Mouse (Mus musculus) midbrain, embryonic 12.5 days (tissue): Measurements from ENCODE around the gene Sphkap. TPM values are rescaled to one million over a fixed set of nuclear protein-coding genes. Genes with fewer than 3 reads are reported as not detected.

Source experiments
- ATAC-seq: fragments of 200-750 bp; cut with Nextera tagmentation; 2 replicates; pipeline ENCODE4 v1.8.0; 2017; ENCODE audit warnings: low read depth, moderate TSS enrichment, moderate library complexity; ENCODE audit not compliant: low FRiP score
- H3K27ac ChIP-seq: fragments of 300-500 bp; sonication (generic); replicated peaks from 2 replicates; pipeline ENCODE4 v1.5.1; 2016; ENCODE audit warnings: mild to moderate bottlenecking
- H3K27me3 ChIP-seq: fragments of 300-500 bp; sonication (generic); 2 replicates; pipeline ENCODE4 v1.6.1; 2016; ENCODE audit warnings: mild to moderate bottlenecking
- H3K36me3 ChIP-seq: fragments of 300-500 bp; sonication (generic); 2 replicates; pipeline ENCODE4 v1.6.1; 2016
- H3K4me1 ChIP-seq: fragments of 300-500 bp; sonication (generic); 2 replicates; pipeline ENCODE4 v1.6.1; 2016
- H3K4me2 ChIP-seq: fragments of 300-500 bp; sonication (generic); replicated peaks from 2 replicates; pipeline ENCODE4 v1.6.1; 2016; ENCODE audit warnings: mild to moderate bottlenecking, moderate library complexity
- H3K4me3 ChIP-seq: fragments of 300-500 bp; sonication (generic); 2 replicates; pipeline ENCODE4 v1.5.1; 2016; ENCODE audit warnings: mild to moderate bottlenecking
- H3K9ac ChIP-seq: fragments of 300-500 bp; sonication (generic); replicated peaks from 2 replicates; pipeline ENCODE4 v1.6.1; 2016; ENCODE audit warnings: mild to moderate bottlenecking, moderate library complexity
- H3K9me3 ChIP-seq: fragments of 300-500 bp; sonication (generic); 2 replicates; pipeline ENCODE4 v1.6.1; 2016; ENCODE audit warnings: mild to moderate bottlenecking
- WGBS: fragments of 180-500 bp; shearing (Covaris S2); methylation state at CpG from one replicate; pipeline ENCODE4 v1.1.7; 2016; 5-methylcytosine and 5-hydroxymethylcytosine counted together
- polyA plus RNA-seq: library from polyadenylated mRNA; unstranded; fragments of >200 nt; fragmentation: Nextera tagmentation; extraction: Ambion mirVana; gene quantifications from 2 replicates; pipeline ENCODE4 v1.2.1, GENCODE M21; 2016

The Sphkap gene
- polyA plus RNA-seq, 1 experiment from 2014 or later = 1.7 TPM

DNA sequence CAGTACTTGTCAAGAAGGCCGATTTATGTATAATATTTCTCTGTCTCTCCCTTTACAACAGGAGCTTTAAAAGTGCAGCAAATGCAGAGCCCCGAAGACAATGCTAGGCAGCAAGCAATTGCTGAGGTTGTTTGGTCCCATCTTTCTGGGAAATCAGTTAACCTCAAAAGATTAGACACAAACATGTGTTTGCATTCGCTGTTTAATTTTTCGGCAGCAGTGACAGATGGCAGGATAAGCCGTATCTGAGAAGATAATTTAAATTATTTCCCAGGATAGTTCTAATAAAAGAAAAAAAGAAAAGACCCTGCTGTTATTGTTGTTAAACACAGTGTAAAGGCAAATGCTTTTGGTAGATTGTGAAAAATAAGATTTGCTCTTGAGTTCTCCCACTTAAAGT, 41.5 kb downstream of the Sphkap start:
- Histone ChIP-seq H3K4me3 (no peak overlapping the region), H3K36me3 (no peaks in the 10 kb centered on the region), H3K9ac (no peak overlapping the region), H3K27me3 (no peaks in the 10 kb centered on the region), H3K27ac (no peak overlapping the region; the same call in 1 of the 2 replicates), H3K4me2 (no peak overlapping the region), H3K4me1 (no peaks in the 10 kb centered on the region), H3K9me3 (no peaks in the 10 kb centered on the region)
- WGBS = 67% methylated on average over 5 of the region's 5 CpGs
- ATAC-seq = no peak

DNA sequence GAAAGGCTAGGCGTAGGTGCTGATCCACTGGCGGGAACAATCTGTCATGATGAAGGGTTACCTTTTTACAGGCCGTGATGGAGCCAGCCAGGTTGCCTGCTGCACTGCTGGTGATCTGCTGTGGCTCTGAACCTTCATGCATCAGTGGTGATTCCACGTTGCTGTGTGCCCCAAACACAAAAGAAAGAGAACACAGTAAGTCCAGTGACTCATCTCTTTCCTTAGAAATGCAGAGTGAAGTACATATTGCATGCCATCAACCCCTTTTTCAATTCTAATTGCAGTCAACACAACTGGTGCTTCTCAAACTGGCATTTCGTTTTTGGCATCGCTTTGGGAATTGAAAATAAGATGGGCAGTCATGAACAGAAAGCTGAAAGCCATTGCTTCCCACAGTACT, 45.8 kb downstream of the Sphkap start:
- Histone ChIP-seq H3K4me2 (no peak overlapping the region), H3K27ac (no peak overlapping the region), H3K36me3 (no peaks in the 10 kb centered on the region), H3K27me3 (no peaks in the 10 kb centered on the region), H3K4me3 (no peak overlapping the region), H3K9ac (no peak overlapping the region), H3K9me3 (no peaks in the 10 kb centered on the region), H3K4me1 (no peaks in the 10 kb centered on the region)
- no peak for ATAC-seq
- 77% methylated on average over 6 of the region's 6 CpGs for WGBS

DNA sequence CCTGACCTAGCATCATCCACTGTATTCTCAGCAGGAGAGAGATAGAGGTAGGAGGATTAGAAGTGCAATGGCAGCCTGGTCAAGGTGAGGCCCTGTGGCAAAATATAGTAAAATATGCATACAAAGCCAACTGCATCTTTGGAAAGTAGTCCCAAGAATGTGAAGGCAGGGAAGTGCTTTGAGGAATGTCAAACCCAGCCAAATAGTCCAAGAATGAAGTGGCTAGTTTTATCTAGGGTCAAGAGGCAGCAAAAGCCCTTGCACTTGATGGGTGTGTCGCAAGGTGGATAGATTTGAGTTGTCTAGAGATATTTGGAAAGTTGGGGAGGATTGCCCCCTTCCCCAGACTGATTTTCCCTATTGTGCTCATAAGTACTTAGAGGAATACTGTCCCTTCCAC, 61.5 kb downstream of the Sphkap start:
- H3K4me3 ChIP-seq = no peak overlapping the region
- no peaks in the 10 kb centered on the region; the same call in 1 of the 2 replicates for H3K4me1 ChIP-seq
- WGBS = 88% methylated on average over 1 of the region's 1 CpGs
- H3K27ac ChIP-seq = no peak overlapping the region
- no peaks in the 10 kb centered on the region for H3K27me3 ChIP-seq
- no peaks in the 10 kb centered on the region for H3K36me3 ChIP-seq
- H3K9ac ChIP-seq = no peak overlapping the region
- no peak for ATAC-seq
- no peak overlapping the region for H3K4me2 ChIP-seq
- no peaks in the 10 kb centered on the region for H3K9me3 ChIP-seq

DNA sequence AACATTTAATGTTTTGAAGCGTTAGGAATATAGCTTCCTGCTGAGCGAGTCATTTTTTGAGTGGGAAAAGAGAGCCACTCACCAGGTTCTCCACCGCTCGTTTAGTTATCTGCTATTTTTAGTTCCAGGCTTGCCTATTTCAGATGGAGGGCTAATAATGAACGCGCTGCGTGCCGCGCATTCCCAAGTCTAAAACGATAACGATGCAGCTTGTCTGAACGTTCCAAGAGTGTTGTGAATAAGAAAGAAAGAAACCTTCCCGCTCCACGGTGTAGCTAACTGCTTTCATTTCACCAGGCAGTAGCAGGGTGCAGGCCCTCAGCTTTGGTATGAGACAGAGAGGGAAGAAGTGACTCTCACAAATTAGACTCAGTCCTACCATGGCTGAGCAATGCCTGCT, 62.4 kb downstream of the Sphkap start:
- H3K9ac ChIP-seq = no peak overlapping the region
- no peaks in the 10 kb centered on the region for H3K9me3 ChIP-seq
- WGBS = 76% methylated on average over 14 of the region's 14 CpGs
- H3K36me3 ChIP-seq = no peaks in the 10 kb centered on the region
- no peak overlapping the region for H3K4me2 ChIP-seq
- no peak overlapping the region for H3K4me3 ChIP-seq
- no peak overlapping the region for H3K27ac ChIP-seq
- H3K27me3 ChIP-seq = no peaks in the 10 kb centered on the region
- H3K4me1 ChIP-seq = no peaks in the 10 kb centered on the region; the same call in 1 of the 2 replicates
- no peak for ATAC-seq

DNA sequence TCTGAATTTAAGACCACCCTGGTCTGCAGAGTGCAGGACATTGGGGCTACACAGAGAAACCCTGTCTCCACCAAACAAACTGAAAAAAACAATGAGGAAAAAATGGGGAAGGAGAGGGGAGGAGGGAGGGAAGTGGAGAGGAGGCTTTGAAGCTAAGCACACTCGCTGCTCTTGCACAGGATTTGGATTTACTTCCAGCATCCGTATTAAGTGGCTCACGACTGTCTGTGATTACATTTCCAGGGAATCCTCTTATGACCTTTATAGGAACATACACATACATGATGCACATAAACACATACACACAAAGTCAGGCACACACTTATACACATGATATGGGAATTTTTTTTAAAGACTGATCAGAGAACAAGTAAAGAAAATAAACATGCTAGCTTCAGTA, 62.9 kb downstream of the Sphkap start:
- Histone ChIP-seq H3K4me3 (no peak overlapping the region), H3K27me3 (no peaks in the 10 kb centered on the region), H3K27ac (no peak overlapping the region), H3K4me2 (no peak overlapping the region), H3K4me1 (no peaks in the 10 kb centered on the region; the same call in 1 of the 2 replicates), H3K9me3 (no peaks in the 10 kb centered on the region), H3K9ac (no peak overlapping the region), H3K36me3 (no peaks in the 10 kb centered on the region)
- no peak for ATAC-seq
- WGBS = 50% methylated on average over 3 of the region's 3 CpGs

DNA sequence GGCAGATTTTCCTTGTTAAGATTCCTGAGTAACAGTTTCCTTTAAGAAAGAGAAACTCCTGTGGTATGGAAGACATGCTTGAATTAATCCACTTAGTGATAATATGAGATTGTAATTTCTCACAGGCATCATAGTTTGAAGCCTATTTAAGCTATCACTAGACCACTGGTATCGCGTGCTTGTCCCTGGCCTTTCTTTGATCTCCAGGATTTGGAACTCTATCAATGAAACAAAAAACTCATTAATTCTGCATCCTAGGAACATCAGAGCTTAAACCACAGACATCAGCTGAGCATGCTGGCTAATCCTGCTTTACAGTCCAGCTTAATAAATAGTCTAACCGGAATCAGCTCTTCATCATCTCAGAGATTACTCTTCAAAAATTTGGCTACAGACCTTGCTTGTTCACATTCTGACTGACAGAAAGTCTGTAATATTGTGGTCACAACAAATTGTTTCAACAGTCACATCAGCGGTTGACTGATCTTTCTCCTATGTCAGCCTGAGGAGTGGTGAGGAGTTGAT, 65.2 kb downstream of the Sphkap start:
- no peak overlapping the region for H3K4me2 ChIP-seq
- no peaks in the 10 kb centered on the region for H3K9me3 ChIP-seq
- H3K36me3 ChIP-seq = no peaks in the 10 kb centered on the region
- no peak overlapping the region for H3K27ac ChIP-seq
- H3K27me3 ChIP-seq = no peaks in the 10 kb centered on the region
- H3K4me3 ChIP-seq = no peak overlapping the region
- ATAC-seq = no peak
- no peaks in the 10 kb centered on the region; the same call in 1 of the 2 replicates for H3K4me1 ChIP-seq
- WGBS = 49% methylated on average over 4 of the region's 4 CpGs
- no peak overlapping the region for H3K9ac ChIP-seq

DNA sequence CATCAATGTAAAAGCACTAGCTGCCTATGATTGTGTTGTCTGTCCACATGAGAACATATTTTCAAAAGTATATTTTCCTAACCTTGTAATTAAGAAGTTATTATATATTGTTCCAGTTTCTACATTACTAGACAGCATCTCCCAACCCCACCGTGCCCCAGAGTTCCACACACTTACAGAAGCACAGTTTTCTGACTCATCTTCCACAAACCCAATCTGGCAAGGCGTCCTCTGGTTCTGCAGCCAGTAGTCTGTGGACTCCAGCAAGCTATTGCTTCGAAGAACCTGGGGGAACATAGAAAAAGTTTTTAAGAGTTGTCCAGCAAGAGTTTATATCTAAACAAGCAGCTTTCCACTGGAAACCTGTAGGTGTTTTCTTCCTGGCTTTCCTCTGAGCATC, 68.6 kb downstream of the Sphkap start:
- H3K27me3 ChIP-seq = no peaks in the 10 kb centered on the region
- no peaks in the 10 kb centered on the region for H3K9me3 ChIP-seq
- no peak for ATAC-seq
- H3K9ac ChIP-seq = no peak overlapping the region
- H3K4me3 ChIP-seq = no peak overlapping the region
- H3K4me2 ChIP-seq = no peak overlapping the region
- no peak overlapping the region for H3K27ac ChIP-seq
- WGBS = 88% methylated on average over 3 of the region's 3 CpGs
- no peaks in the 10 kb centered on the region; the same call in 1 of the 2 replicates for H3K4me1 ChIP-seq
- H3K36me3 ChIP-seq = no peaks in the 10 kb centered on the region

DNA sequence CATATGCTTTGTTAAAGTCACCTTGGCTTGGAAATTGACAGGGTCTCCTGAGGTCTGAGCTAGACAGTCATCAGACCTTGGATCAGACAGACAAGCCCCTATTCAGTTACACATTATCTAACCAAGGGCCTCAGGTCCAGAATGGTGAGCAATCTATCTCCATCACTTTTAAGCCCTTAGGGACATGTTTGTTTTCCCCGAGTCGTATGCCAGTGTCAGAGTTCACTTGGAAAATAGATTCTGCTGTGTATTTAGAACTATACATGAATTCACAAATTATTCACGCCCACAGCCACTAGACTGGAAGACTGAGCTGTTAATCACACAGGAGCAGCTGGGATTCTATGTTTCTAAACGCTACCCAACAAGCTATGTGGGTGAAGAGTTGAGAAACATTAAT, 91.1 kb downstream of the Sphkap start:
- Histone ChIP-seq H3K36me3 (no peaks in the 10 kb centered on the region), H3K4me1 (no peaks in the 10 kb centered on the region), H3K9me3 (no peaks in the 10 kb centered on the region), H3K9ac (no peak overlapping the region), H3K4me3 (no peak overlapping the region), H3K4me2 (no peak overlapping the region), H3K27ac (no peak overlapping the region), H3K27me3 (no peaks in the 10 kb centered on the region)
- ATAC-seq = 0 out of 2 replicates have a peak, but pooled peaks have one; percentile 47
- WGBS = 52% methylated on average over 4 of the region's 4 CpGs

DNA sequence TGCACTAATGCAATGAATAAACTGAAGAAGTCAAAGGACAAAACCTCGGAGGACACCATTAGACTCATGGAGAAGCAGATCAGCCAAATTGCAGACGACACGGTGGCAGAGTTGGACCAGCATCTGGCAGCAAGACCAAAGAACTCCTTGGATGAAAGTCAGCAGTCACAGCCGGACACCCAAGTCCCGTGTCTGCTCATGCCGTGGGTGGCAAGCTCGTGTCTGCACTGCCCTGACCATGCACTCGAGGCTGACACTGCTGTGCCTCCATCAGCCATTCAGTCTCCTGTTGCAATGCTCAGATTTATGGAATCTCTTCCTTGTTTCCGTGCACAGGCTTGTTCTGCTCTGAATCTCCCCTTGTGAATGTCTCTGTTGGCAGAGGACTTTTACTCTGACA, 92.9 kb downstream of the Sphkap start:
- no peak overlapping the region for H3K4me2 ChIP-seq
- H3K27ac ChIP-seq = no peak overlapping the region
- H3K9me3 ChIP-seq = no peaks in the 10 kb centered on the region
- H3K4me3 ChIP-seq = no peak overlapping the region
- no peaks in the 10 kb centered on the region for H3K36me3 ChIP-seq
- 90% methylated on average over 9 of the region's 9 CpGs for WGBS
- ATAC-seq = no peak
- H3K4me1 ChIP-seq = no peaks in the 10 kb centered on the region
- no peaks in the 10 kb centered on the region for H3K27me3 ChIP-seq
- H3K9ac ChIP-seq = no peak overlapping the region

DNA sequence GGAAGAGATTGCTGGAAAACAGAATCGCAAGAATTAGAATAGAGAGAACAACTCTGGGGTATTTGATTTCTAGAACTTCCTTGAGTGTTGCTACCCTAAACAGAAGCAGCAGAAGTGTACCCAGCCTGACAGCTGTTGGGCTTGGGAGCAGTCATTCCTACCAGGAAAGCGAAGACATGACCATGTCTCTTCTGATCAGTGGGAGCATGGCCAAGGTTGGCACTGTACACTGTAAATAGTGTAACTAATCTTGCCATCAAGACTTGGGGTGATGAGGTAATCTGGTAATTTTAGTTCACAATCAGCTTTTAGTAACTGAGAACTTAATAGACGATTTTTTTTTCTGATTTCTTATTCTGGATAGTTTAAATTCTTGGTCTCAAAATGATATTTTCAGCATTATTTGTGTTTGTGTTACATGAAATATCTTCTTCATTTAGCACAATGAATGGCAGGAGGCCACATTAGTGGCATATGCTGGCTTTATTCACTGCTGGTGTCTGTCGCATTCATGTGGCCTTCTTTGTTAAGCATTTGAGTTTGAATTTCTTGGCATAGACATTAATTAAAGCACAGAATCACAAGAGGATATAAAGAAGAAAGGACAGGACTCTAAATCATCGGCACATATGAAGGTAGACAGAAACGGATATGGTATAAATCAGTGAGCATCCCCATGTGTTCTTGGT, 96.2 kb downstream of the Sphkap start:
- Histone ChIP-seq H3K4me1 (no peaks in the 10 kb centered on the region), H3K4me2 (no peak overlapping the region), H3K4me3 (no peak overlapping the region), H3K36me3 (no peaks in the 10 kb centered on the region), H3K27me3 (no peaks in the 10 kb centered on the region), H3K9ac (no peak overlapping the region), H3K9me3 (no peaks in the 10 kb centered on the region), H3K27ac (no peak overlapping the region)
- no peak for ATAC-seq
- 87% methylated on average over 6 of the region's 6 CpGs for WGBS

DNA sequence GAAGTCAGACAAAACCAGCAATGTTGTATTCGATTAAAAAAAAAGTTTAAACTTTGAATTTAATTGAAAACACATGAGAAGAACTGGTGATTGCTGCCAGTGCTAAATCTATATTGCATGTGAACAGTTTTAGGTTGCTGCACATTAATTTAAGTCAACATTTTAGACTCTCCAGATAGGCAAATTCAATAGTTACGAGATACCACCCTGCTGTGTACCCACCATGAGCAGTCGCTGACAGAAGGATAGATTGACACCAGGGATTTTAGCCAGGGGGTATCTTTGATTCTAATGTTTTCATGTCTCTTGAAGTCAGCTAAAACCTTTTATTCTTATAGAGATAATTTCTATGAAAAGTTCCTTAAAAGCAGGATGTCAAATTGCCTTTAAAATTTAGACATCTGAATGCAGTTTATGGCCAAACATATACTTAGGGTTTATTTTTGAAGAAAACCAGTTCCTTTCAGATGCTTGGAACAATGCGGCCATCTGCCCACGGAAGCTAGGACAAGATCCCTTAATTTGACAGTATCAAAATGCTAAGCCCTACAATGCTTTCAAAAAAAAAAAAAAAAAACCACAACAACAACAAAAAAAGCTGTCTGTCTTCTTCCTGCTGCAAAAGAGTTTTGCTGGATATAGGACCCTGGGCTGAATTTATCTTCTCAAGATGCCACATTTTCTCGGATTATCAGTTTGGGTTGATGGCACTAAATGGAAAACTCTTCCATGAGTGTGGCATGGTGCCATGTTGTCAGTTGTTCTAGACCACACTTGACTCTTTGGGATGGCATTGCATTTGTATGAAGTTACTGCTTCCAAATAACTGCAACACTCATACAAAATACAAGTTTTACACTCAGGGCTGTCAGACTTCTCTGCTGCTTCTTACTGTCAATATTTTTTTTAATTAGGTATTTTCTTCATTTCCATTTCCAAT, 110.6 kb downstream of the Sphkap start:
- 70% methylated on average over 6 of the region's 6 CpGs for WGBS
- no peak overlapping the region for H3K4me2 ChIP-seq
- H3K27me3 ChIP-seq = no peaks in the 10 kb centered on the region
- no peaks in the 10 kb centered on the region for H3K9me3 ChIP-seq
- no peaks in the 10 kb centered on the region for H3K36me3 ChIP-seq
- H3K4me3 ChIP-seq = no peak overlapping the region
- H3K27ac ChIP-seq = no peak overlapping the region
- no peak for ATAC-seq
- H3K9ac ChIP-seq = no peak overlapping the region
- no peaks in the 10 kb centered on the region for H3K4me1 ChIP-seq

DNA sequence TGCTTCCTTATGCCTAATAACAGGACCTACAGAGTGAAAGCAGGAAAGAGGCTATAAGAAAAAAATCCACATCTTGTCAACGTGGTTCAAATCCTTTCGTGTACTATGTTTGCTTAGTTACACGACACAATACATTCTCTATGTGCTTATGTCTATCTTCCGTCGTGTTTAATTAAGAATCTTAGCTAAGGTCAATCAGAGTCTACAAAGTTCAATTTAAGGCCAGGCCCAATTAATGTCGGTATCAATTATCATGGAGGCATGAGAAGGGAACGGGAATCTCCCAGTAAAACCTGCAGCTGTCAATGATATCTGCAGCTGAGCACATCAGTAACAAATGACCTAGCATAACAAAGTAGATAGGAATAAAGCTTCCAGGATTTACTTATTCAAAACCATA, 122.1 kb downstream of the Sphkap start:
- 64% methylated on average over 7 of the region's 7 CpGs for WGBS
- Histone ChIP-seq H3K4me1 (no peaks in the 10 kb centered on the region), H3K36me3 (no peaks in the 10 kb centered on the region), H3K4me2 (no peak overlapping the region), H3K27ac (no peak overlapping the region), H3K4me3 (no peak overlapping the region), H3K27me3 (no peaks in the 10 kb centered on the region), H3K9me3 (no peaks in the 10 kb centered on the region), H3K9ac (no peak overlapping the region)
- ATAC-seq = no peak
